ENCODE assay signal across 26 mouse cellular contexts in genomic region chr13:97088183-97088582, GRCm38 (mm10). TPM values are rescaled to one million over a fixed set of nuclear protein-coding genes. Genes with fewer than 3 reads are reported as not detected.
DNase-seq lines count a peak whose midpoint lies in the region; ATAC-seq and TF ChIP-seq lines count a peak whose summit lies in the region.
"Had no signal": no experiment of that assay in that cellular context is flagged by ENCODE, and none has a peak within 500 bp of the region (broad histone marks: within the 10 kb centered on the region; RNA-seq: fewer than 3 reads in every experiment).

No protein-coding gene starts in this region.

- 59% methylated on average over 3 of the region's 3 CpGs for WGBS in midbrain, postnatal 0 days
- WGBS in midbrain, embryonic 10.5 days = 57% methylated on average over 3 of the region's 3 CpGs
- 83% methylated on average over 3 of the region's 3 CpGs for WGBS in stomach, postnatal 0 days

- H3K4me3 ChIP-seq in midbrain, postnatal 0 days (ENCODE audit: low read depth, low read length) = no peak overlapping the region
- no peak overlapping the region for H3K4me3 ChIP-seq in midbrain, embryonic 10.5 days
- H3K4me3 ChIP-seq in stomach, postnatal 0 days (ENCODE audit: low read depth, low read length) = no peak overlapping the region
- H3K4me3 ChIP-seq: embryonic facial prominence, embryonic 12.5 days; forebrain, embryonic 13.5 days; gastrocnemius, adult 2 months; heart, embryonic 10.5 days had no signal

- intact Hi-C loops in heart, postnatal 14 days (cut with DNase I) = no loop called here

- no peaks in the 10 kb centered on the region for H3K9me3 ChIP-seq in midbrain, postnatal 0 days (ENCODE audit: low read length)
- H3K9me3 ChIP-seq in midbrain, embryonic 10.5 days (replicated peaks) = no peaks in the 10 kb centered on the region
- H3K9me3 ChIP-seq in stomach, postnatal 0 days (ENCODE audit: control insufficient read depth, low read length) = no peaks in the 10 kb centered on the region
- H3K9me3 ChIP-seq: embryonic facial prominence, embryonic 12.5 days; forebrain, embryonic 13.5 days; G1E; heart, embryonic 10.5 days had no signal

- no peak overlapping the region for H3K27ac ChIP-seq in midbrain, postnatal 0 days (ENCODE audit: low read depth, low read length)
- H3K27ac ChIP-seq in midbrain, embryonic 10.5 days (replicated peaks) = no peak overlapping the region
- no peak overlapping the region for H3K27ac ChIP-seq in stomach, postnatal 0 days (replicated peaks)
- H3K27ac ChIP-seq: embryonic facial prominence, embryonic 12.5 days; forebrain, embryonic 13.5 days; gastrocnemius, adult 2 months; heart, embryonic 10.5 days; hindbrain, embryonic 14.5 days had no signal

- DNase-seq in heart, adult 11 months = peak; percentile 22
- no peak for DNase-seq in heart, postnatal 14 days
- peak; percentile 68 for DNase-seq in midbrain, postnatal 0 days (ENCODE audit: low spot score)
- DNase-seq in midbrain, embryonic 10.5 days (ENCODE audit: low spot score) = no peak
- peak; percentile 68 for DNase-seq in retina, adult 2 months (ENCODE audit: low read depth, low spot score)
- no peak for DNase-seq in stomach, postnatal 0 days (ENCODE audit: low spot score)
- DNase-seq: adrenal gland, postnatal 10 days; cerebellum, adult 18-20 months; cerebellum, postnatal 14 days; embryo, embryonic 11 days; forebrain, postnatal 0 days; gastrocnemius, adult 2 months; gastrocnemius, postnatal 36 days; heart, adult 18-20 months; heart, postnatal 10 days had no signal

- no peak overlapping the region for H3K4me2 ChIP-seq in midbrain, postnatal 0 days (ENCODE audit: low read depth, low read length, poor library complexity, severe bottlenecking)
- H3K4me2 ChIP-seq in stomach, postnatal 0 days (replicated peaks; ENCODE audit: low read depth) = no peak overlapping the region
- H3K4me2 ChIP-seq: embryonic facial prominence, embryonic 12.5 days; forebrain, embryonic 13.5 days; hindbrain, embryonic 14.5 days had no signal

- TF ChIP-seq CTCF in midbrain, postnatal 0 days (IDR thresholded peaks at IDR 0.05) = no peak
- TF ChIP-seq CTCF in stomach, postnatal 0 days (IDR thresholded peaks at IDR 0.05; ENCODE audit: low read depth) = no peak

- ATAC-seq in midbrain, postnatal 0 days (ENCODE audit: low FRiP score) = no peak
- ATAC-seq in stomach, postnatal 0 days (ENCODE audit: low FRiP score, low TSS enrichment) = no peak
- no peak for ATAC-seq in erythroid progenitor cell, adult 5-6 weeks (replicated peaks; ENCODE audit: low FRiP score, poor library complexity, severe bottlenecking)
- ATAC-seq: forebrain, embryonic 13.5 days; forebrain, postnatal 0 days; intestine, embryonic 16.5 days had no signal

- 0 out of 2 replicates have a peak, but pooled peaks cover 4% of the 10 kb centered on the region for H3K36me3 ChIP-seq in midbrain, postnatal 0 days (ENCODE audit: insufficient read depth, low read length)
- H3K36me3 ChIP-seq in midbrain, embryonic 10.5 days = 0 out of 2 replicates have a peak, but pooled peaks cover 2% of the 10 kb centered on the region
- no peaks in the 10 kb centered on the region for H3K36me3 ChIP-seq in stomach, postnatal 0 days (ENCODE audit: control insufficient read depth, insufficient read depth, low read length)
- H3K36me3 ChIP-seq: embryonic facial prominence, embryonic 12.5 days; G1E had no signal

- H3K9ac ChIP-seq in midbrain, postnatal 0 days (replicated peaks; ENCODE audit: low read length, poor library complexity, severe bottlenecking) = no peak overlapping the region
- H3K9ac ChIP-seq in stomach, postnatal 0 days (ENCODE audit: low read length) = no peak overlapping the region
- H3K9ac ChIP-seq: embryonic facial prominence, embryonic 12.5 days; forebrain, embryonic 13.5 days; forebrain, postnatal 0 days; hindbrain, embryonic 14.5 days had no signal

- H3K4me1 ChIP-seq in midbrain, postnatal 0 days (ENCODE audit: insufficient read depth, low read length) = no peaks in the 10 kb centered on the region
- H3K4me1 ChIP-seq in midbrain, embryonic 10.5 days = peaks cover 30% of the 10 kb centered on the region
- H3K4me1 ChIP-seq in stomach, postnatal 0 days (replicated peaks; ENCODE audit: control insufficient read depth, insufficient read depth) = no peaks in the 10 kb centered on the region
- H3K4me1 ChIP-seq: embryonic facial prominence, embryonic 12.5 days; forebrain, embryonic 13.5 days had no signal

- H3K27me3 ChIP-seq in midbrain, postnatal 0 days (ENCODE audit: insufficient read depth, low read length) = no peaks in the 10 kb centered on the region
- H3K27me3 ChIP-seq in midbrain, embryonic 10.5 days (ENCODE audit: low read depth, poor library complexity, severe bottlenecking) = no peaks in the 10 kb centered on the region
- no peaks in the 10 kb centered on the region for H3K27me3 ChIP-seq in stomach, postnatal 0 days (ENCODE audit: control insufficient read depth, insufficient read depth, low read length)
- H3K27me3 ChIP-seq: CH12.LX; embryonic facial prominence, embryonic 12.5 days; forebrain, embryonic 13.5 days had no signal

- TF ChIP-seq EP300 in stomach, postnatal 0 days (optimal IDR thresholded peaks at IDR 0.05) = no peak

RNA-seq across cellular contexts. Expression of gene Gm6169, which starts 10.9 kb away (rescaled TPM):
- 10 to 100 TPM in 1 of 2 experiments, under 1 TPM in 1; 0.63 to 14.3 TPM for total RNA-seq in heart, postnatal 14 days (2021)
- not detected in 2 replicates for total RNA-seq in midbrain, postnatal 0 days (2014; rRNA removed)
- 0.58 and 0.89 TPM in 2 replicates for polyA plus RNA-seq in midbrain, postnatal 0 days (2015; fragmentation: Nextera tagmentation; extraction: Ambion mirVana)
- polyA plus RNA-seq in midbrain, embryonic 10.5 days (2016; fragmentation: Nextera tagmentation; extraction: Ambion mirVana) = 1.3 and 1.8 TPM in 2 replicates
- polyA plus RNA-seq in stomach, postnatal 0 days (2015; fragmentation: Nextera tagmentation; extraction: Ambion mirVana) = 8.5 and 10.2 TPM in 2 replicates
- total RNA-seq in erythroid progenitor cell, adult 5-6 weeks (2015; ENCODE audit: low replicate concordance) = 5.0 and 11.3 TPM in 2 replicates
- 2.5 TPM in 1 of 2 replicates, not detected in the other for total RNA-seq in erythroid progenitor cell, adult 5-6 weeks (2017; ENCODE audit: low replicate concordance)
- total RNA-seq: forebrain, postnatal 0 days had no signal

RNA-seq across cellular contexts. Expression of gene Fam169a, which starts 21.1 kb away (rescaled TPM):
- total RNA-seq in heart, postnatal 14 days (2021) = under 1 TPM; 0.24 to 0.29 TPM
- 46.4 and 48.8 TPM in 2 replicates for total RNA-seq in midbrain, postnatal 0 days (2014; rRNA removed)
- 28.8 and 29.9 TPM in 2 replicates for polyA plus RNA-seq in midbrain, postnatal 0 days (2015; fragmentation: Nextera tagmentation; extraction: Ambion mirVana)
- 9.5 and 10.6 TPM in 2 replicates for polyA plus RNA-seq in midbrain, embryonic 10.5 days (2016; fragmentation: Nextera tagmentation; extraction: Ambion mirVana)
- 0.70 TPM in 2 replicates for polyA plus RNA-seq in stomach, postnatal 0 days (2015; fragmentation: Nextera tagmentation; extraction: Ambion mirVana)
- total RNA-seq in erythroid progenitor cell, adult 5-6 weeks (2015; ENCODE audit: low replicate concordance) = 1.1 TPM in 1 of 2 replicates, not detected in the other
- total RNA-seq in erythroid progenitor cell, adult 5-6 weeks (2017; ENCODE audit: low replicate concordance) = 1.4 and 1.9 TPM in 2 replicates
- total RNA-seq: gastrocnemius, adult 2 months; gastrocnemius, postnatal 36 days had no signal
- polyA plus RNA-seq: G1E had no signal

RNA-seq across cellular contexts. Expression of gene Gfm2, which starts 49.6 kb away (rescaled TPM):
- 10 to 100 TPM; 45.4 TPM for total RNA-seq in heart, postnatal 14 days (2021)
- total RNA-seq in midbrain, postnatal 0 days (2014; rRNA removed) = 23.1 and 31.4 TPM in 2 replicates
- polyA plus RNA-seq in midbrain, postnatal 0 days (2015; fragmentation: Nextera tagmentation; extraction: Ambion mirVana) = 21.5 and 24.1 TPM in 2 replicates
- polyA plus RNA-seq in midbrain, embryonic 10.5 days (2016; fragmentation: Nextera tagmentation; extraction: Ambion mirVana) = 39.2 and 45.1 TPM in 2 replicates
- 12.7 and 13.1 TPM in 2 replicates for polyA plus RNA-seq in stomach, postnatal 0 days (2015; fragmentation: Nextera tagmentation; extraction: Ambion mirVana)
- total RNA-seq in erythroid progenitor cell, adult 5-6 weeks (2015; ENCODE audit: low replicate concordance) = 6.3 and 11.2 TPM in 2 replicates
- 8.2 and 23.6 TPM in 2 replicates for total RNA-seq in erythroid progenitor cell, adult 5-6 weeks (2017; ENCODE audit: low replicate concordance)

RNA-seq across cellular contexts. Expression of gene Nsa2, which starts 49.6 kb away (rescaled TPM):
- total RNA-seq in heart, postnatal 14 days (2021) = 10 to 100 TPM; 49.9 to 50.5 TPM
- 24.1 and 32.0 TPM in 2 replicates for total RNA-seq in midbrain, postnatal 0 days (2014; rRNA removed)
- 35.6 and 40.2 TPM in 2 replicates for polyA plus RNA-seq in midbrain, postnatal 0 days (2015; fragmentation: Nextera tagmentation; extraction: Ambion mirVana)
- 57.4 and 60.5 TPM in 2 replicates for polyA plus RNA-seq in midbrain, embryonic 10.5 days (2016; fragmentation: Nextera tagmentation; extraction: Ambion mirVana)
- 51.3 and 52.9 TPM in 2 replicates for polyA plus RNA-seq in stomach, postnatal 0 days (2015; fragmentation: Nextera tagmentation; extraction: Ambion mirVana)
- total RNA-seq in erythroid progenitor cell, adult 5-6 weeks (2015; ENCODE audit: low replicate concordance) = 52.0 and 132 TPM in 2 replicates
- 70.3 and 93.3 TPM in 2 replicates for total RNA-seq in erythroid progenitor cell, adult 5-6 weeks (2017; ENCODE audit: low replicate concordance)

RNA-seq across cellular contexts. Expression of gene 1700029F12Rik, which starts 54.0 kb away (rescaled TPM):
- total RNA-seq in heart, postnatal 14 days (2021) = not detected
- total RNA-seq in midbrain, postnatal 0 days (2014; rRNA removed) = not detected in 2 replicates
- not detected in 2 replicates for polyA plus RNA-seq in midbrain, postnatal 0 days (2015; fragmentation: Nextera tagmentation; extraction: Ambion mirVana)
- not detected in 2 replicates for polyA plus RNA-seq in midbrain, embryonic 10.5 days (2016; fragmentation: Nextera tagmentation; extraction: Ambion mirVana)
- 0.08 TPM in 1 of 2 replicates, not detected in the other for polyA plus RNA-seq in stomach, postnatal 0 days (2015; fragmentation: Nextera tagmentation; extraction: Ambion mirVana)
- total RNA-seq in erythroid progenitor cell, adult 5-6 weeks (2015; ENCODE audit: low replicate concordance) = not detected in 2 replicates
- total RNA-seq in erythroid progenitor cell, adult 5-6 weeks (2017; ENCODE audit: low replicate concordance) = not detected in 2 replicates
- total RNA-seq: adrenal gland, postnatal 10 days; CH12.LX; common myeloid progenitor, adult 5-6 weeks; forebrain, postnatal 0 days; G1E; gastrocnemius, adult 2 months; gastrocnemius, postnatal 36 days; heart, adult 18-20 months; heart, postnatal 10 days; hematopoietic stem cell, adult 5-6 weeks had no signal
- polyA plus RNA-seq: embryonic facial prominence, embryonic 12.5 days; forebrain, embryonic 13.5 days; forebrain, postnatal 0 days; G1E; heart, embryonic 10.5 days; heart, embryonic 14.5 days; hindbrain, embryonic 14.5 days; intestine, embryonic 16.5 days had no signal

Comparison
In these comparisons a context has a peak if more than half of its experiments do, and no peak if none do; other contexts are left out.
1. DNase-seq: peak in heart, adult 11 months (single experiment), midbrain, postnatal 0 days (single experiment) and retina, adult 2 months (single experiment); none in heart, postnatal 14 days (0 of 2), midbrain, embryonic 10.5 days (single experiment) and stomach, postnatal 0 days (single experiment).
2. RNA of gene Fam169a, which starts 21.1 kb away (total RNA-seq): 46.4 to 48.8 TPM in midbrain, postnatal 0 days; 1.1 to 1.9 TPM in erythroid progenitor cell, adult 5-6 weeks and 0.24 to 0.29 TPM in heart, postnatal 14 days; every median in the first group is over 10 times any median in the second.